Mouse (Mus musculus) olfactory bulb, adult 2 months (tissue): ENCODE measurements around the gene 4430402I18Rik.

Experiments
- CTCF ChIP-seq: fragments of 200-500 bp; IDR thresholded peaks from 2 replicates; pipeline ENCODE4 v1.5.1; 2012; ENCODE audit warnings: low read depth, mild to moderate bottlenecking, low read length, moderate library complexity; ENCODE audit not compliant: insufficient read depth
- POLR2A ChIP-seq: fragments of 200-500 bp; IDR thresholded peaks from 2 replicates; pipeline ENCODE4 v1.6.1; 2012; ENCODE audit warnings: mild to moderate bottlenecking, low read depth, low read length, moderate library complexity; ENCODE audit not compliant: insufficient read depth

GRCm38 (mm10) chr19:28850510-28850909, 117.1 kb downstream of the 4430402I18Rik start:
- no peak for TF ChIP-seq CTCF
- TF ChIP-seq POLR2A = no peak
